Mouse (Mus musculus): ENCODE measurements around the gene Agtr1b. TPM values are rescaled to one million over a fixed set of nuclear protein-coding genes. Genes with fewer than 3 reads are reported as not detected.

Gene Agtr1b
- polyA plus RNA-seq (2015; fragmentation: Nextera tagmentation; extraction: Ambion mirVana), result 0.30 and 0.41 TPM in 2 replicates

GRCm38 (mm10) chr3:20366558-20367522 is at the start of gene Agtr1b:
Gene Agtr1b (minus strand): TSS chr3:20367177.

GRCm38 (mm10) chr3:20275633-20276032 is 91.3 kb downstream of the Agtr1b start, which contains the start of gene Cpb1:
Gene Cpb1 (minus strand): TSS chr3:20275733.

Other genes starting within 250 kb of the Agtr1b start
- gene Gyg, start 211.9 kb downstream of the Agtr1b start, polyA plus RNA-seq (2015; fragmentation: Nextera tagmentation; extraction: Ambion mirVana), result 115 and 137 TPM in 2 replicates
- gene Cpa3, start 125.0 kb downstream of the Agtr1b start, polyA plus RNA-seq (2015; fragmentation: Nextera tagmentation; extraction: Ambion mirVana), result 322 and 568 TPM in 2 replicates
- gene Cpb1, start 91.4 kb downstream of the Agtr1b start, polyA plus RNA-seq (2015; fragmentation: Nextera tagmentation; extraction: Ambion mirVana), result 0.27 and 0.43 TPM in 2 replicates

Data from skeletal muscle tissue, postnatal 0 days (tissue).